Mouse (Mus musculus): ENCODE data around the gene Tmem199. TPM values are rescaled to one million over a fixed set of nuclear protein-coding genes. Genes with fewer than 3 reads are reported as not detected.

Gene Tmem199
- polyA plus RNA-seq, 1 experiment from 2014 or later = 30.1 TPM

Other genes with a start within 250 kb of the Tmem199 start
- 0.06 TPM in 1 of 2 replicates, not detected in the other for gene BC030499, start 221.3 kb downstream of the Tmem199 start, polyA plus RNA-seq (2015; fragmentation: Nextera tagmentation; extraction: Ambion mirVana)
- gene Spag5, start 210.6 kb downstream of the Tmem199 start, polyA plus RNA-seq (2015; fragmentation: Nextera tagmentation; extraction: Ambion mirVana) = 30.3 and 32.6 TPM in 2 replicates
- 4.9 and 5.2 TPM in 2 replicates for gene Aldoc, start 189.2 kb downstream of the Tmem199 start, polyA plus RNA-seq (2015; fragmentation: Nextera tagmentation; extraction: Ambion mirVana)
- gene Pigs, start 183.8 kb downstream of the Tmem199 start, polyA plus RNA-seq (2015; fragmentation: Nextera tagmentation; extraction: Ambion mirVana) = 32.3 and 37.1 TPM in 2 replicates
- 27.4 and 28.0 TPM in 2 replicates for gene Unc119, start 168.7 kb downstream of the Tmem199 start, polyA plus RNA-seq (2015; fragmentation: Nextera tagmentation; extraction: Ambion mirVana)
- gene Foxn1, start 125.6 kb downstream of the Tmem199 start, polyA plus RNA-seq (2015; fragmentation: Nextera tagmentation; extraction: Ambion mirVana) = not detected in 2 replicates
- 0.07 TPM in 1 of 2 replicates, not detected in the other for gene Slc13a2, start 90.0 kb downstream of the Tmem199 start, polyA plus RNA-seq (2015; fragmentation: Nextera tagmentation; extraction: Ambion mirVana)
- gene Slc46a1, start 46.5 kb downstream of the Tmem199 start, polyA plus RNA-seq (2015; fragmentation: Nextera tagmentation; extraction: Ambion mirVana) = 6.1 and 6.5 TPM in 2 replicates
- gene Sarm1, start 14.4 kb downstream of the Tmem199 start, polyA plus RNA-seq (2015; fragmentation: Nextera tagmentation; extraction: Ambion mirVana) = 0.16 and 0.29 TPM in 2 replicates
- 297 and 348 TPM in 2 replicates for gene Vtn, start 13.1 kb downstream of the Tmem199 start, polyA plus RNA-seq (2015; fragmentation: Nextera tagmentation; extraction: Ambion mirVana)
- gene Sebox, start 8.7 kb downstream of the Tmem199 start, polyA plus RNA-seq (2015; fragmentation: Nextera tagmentation; extraction: Ambion mirVana) = 0.09 and 0.24 TPM in 2 replicates
- gene Poldip2, start within 50 bp of the Tmem199 start, polyA plus RNA-seq (2015; fragmentation: Nextera tagmentation; extraction: Ambion mirVana) = 78.1 and 82.4 TPM in 2 replicates
- 15.6 and 16.4 TPM in 2 replicates for gene Tnfaip1, start 24.2 kb upstream of the Tmem199 start, polyA plus RNA-seq (2015; fragmentation: Nextera tagmentation; extraction: Ambion mirVana)
- 83.1 and 88.6 TPM in 2 replicates for gene Ift20, start 24.2 kb upstream of the Tmem199 start, polyA plus RNA-seq (2015; fragmentation: Nextera tagmentation; extraction: Ambion mirVana)
- 110 and 122 TPM in 2 replicates for gene Tmem97, start 38.6 kb upstream of the Tmem199 start, polyA plus RNA-seq (2015; fragmentation: Nextera tagmentation; extraction: Ambion mirVana)
- 6.4 and 6.5 TPM in 2 replicates for gene Nlk, start 185.2 kb upstream of the Tmem199 start, polyA plus RNA-seq (2015; fragmentation: Nextera tagmentation; extraction: Ambion mirVana)
- 24.2 and 26.5 TPM in 2 replicates for gene Ccnq, start 239.6 kb upstream of the Tmem199 start, polyA plus RNA-seq (2015; fragmentation: Nextera tagmentation; extraction: Ambion mirVana)

Data from liver, embryonic 13.5 days (tissue).